Mouse (Mus musculus): Measurements from ENCODE around the gene Acap3. TPM values are rescaled to one million over a fixed set of nuclear protein-coding genes. Genes with fewer than 3 reads are reported as not detected.
A peak's percentile ranks its signal among the peaks of the same experiment; 100 is the strongest.

Gene Acap3
- polyA plus RNA-seq, 1 experiment, result 3.8 TPM

DNA sequence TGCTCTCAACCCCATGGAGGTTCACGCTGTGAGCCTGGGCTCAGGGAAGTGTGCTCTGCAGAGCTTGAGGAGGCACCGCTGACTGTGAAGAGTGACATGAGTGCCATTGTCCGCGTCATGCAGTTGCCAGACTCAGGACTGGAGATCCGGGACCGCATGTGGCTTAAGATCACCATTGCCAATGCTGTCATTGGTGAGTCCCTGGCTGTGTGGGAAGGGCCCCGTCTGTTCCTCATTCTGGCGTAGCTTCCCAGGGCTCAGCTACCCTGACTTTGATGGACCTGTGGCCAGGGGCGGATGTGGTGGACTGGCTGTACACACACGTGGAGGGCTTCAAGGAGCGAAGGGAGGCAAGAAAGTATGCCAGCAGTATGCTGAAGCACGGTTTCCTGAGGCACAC, 35.6 kb upstream of the Acap3 start:
- no peak for TF ChIP-seq CTCF (IDR thresholded peaks at IDR 0.05; ENCODE audit: low read depth, low read length)
- no peak for TF ChIP-seq EP300 (IDR thresholded peaks at IDR 0.05; ENCODE audit: insufficient read depth, low read depth, low read length)
- no peak for TF ChIP-seq POLR2A (IDR thresholded peaks at IDR 0.05; ENCODE audit: insufficient read depth, low read length)

DNA sequence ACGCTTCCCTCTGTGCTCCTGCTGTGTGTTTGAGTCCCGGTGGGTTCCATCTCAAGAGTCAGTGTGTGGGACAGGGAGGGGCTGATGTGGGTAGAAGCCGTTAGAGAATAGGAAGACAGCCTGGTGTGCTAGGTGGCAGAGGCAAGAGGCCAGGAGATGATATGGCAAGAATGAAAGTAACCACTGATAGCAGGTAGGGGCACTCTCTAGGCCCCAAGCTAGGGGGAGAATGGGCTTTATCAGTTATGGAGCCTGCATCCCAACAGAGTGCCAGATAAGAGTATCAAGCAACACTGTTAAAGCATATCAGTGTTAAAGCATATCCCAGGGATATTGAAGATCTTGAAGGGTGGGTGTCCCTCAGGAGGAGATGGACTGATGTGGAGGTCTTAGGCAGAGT, 34.7 kb upstream of the Acap3 start:
- no peak overlapping the region for H3K4me3 ChIP-seq (ENCODE audit: low read depth, low read length)
- H3K9me3 ChIP-seq (replicated peaks; ENCODE audit: control insufficient read depth, insufficient read depth, low read length, poor library complexity, severe bottlenecking), result no peaks in the 10 kb centered on the region
- H3K27ac ChIP-seq (ENCODE audit: insufficient read depth, low read length), result no peak overlapping the region
- no peaks in the 10 kb centered on the region for H3K27me3 ChIP-seq (ENCODE audit: control insufficient read depth, insufficient read depth, low read length, poor library complexity, severe bottlenecking)
- H3K4me1 ChIP-seq (ENCODE audit: control insufficient read depth, insufficient read depth, low read length), result no peaks in the 10 kb centered on the region
- no peak for TF ChIP-seq CTCF (IDR thresholded peaks at IDR 0.05; ENCODE audit: low read depth, low read length)
- TF ChIP-seq POLR2A (IDR thresholded peaks at IDR 0.05; ENCODE audit: insufficient read depth, low read length), result no peak
- TF ChIP-seq EP300 (IDR thresholded peaks at IDR 0.05; ENCODE audit: insufficient read depth, low read depth, low read length), result no peak
- H3K9ac ChIP-seq (ENCODE audit: low read depth, poor library complexity, severe bottlenecking), result no peak overlapping the region
- H3K36me3 ChIP-seq (ENCODE audit: control insufficient read depth, insufficient read depth, low read length, poor library complexity, severe bottlenecking), result no peaks in the 10 kb centered on the region

More for the DNA sequence above, 35.6 kb upstream of the Acap3 start:
- no peaks in the 10 kb centered on the region for H3K9me3 ChIP-seq (replicated peaks; ENCODE audit: control insufficient read depth, insufficient read depth, low read length, poor library complexity, severe bottlenecking)
- no peak overlapping the region for H3K27ac ChIP-seq (ENCODE audit: insufficient read depth, low read length)
- H3K9ac ChIP-seq (ENCODE audit: low read depth, poor library complexity, severe bottlenecking), result no peak overlapping the region
- H3K4me1 ChIP-seq (ENCODE audit: control insufficient read depth, insufficient read depth, low read length), result no peaks in the 10 kb centered on the region
- H3K27me3 ChIP-seq (ENCODE audit: control insufficient read depth, insufficient read depth, low read length, poor library complexity, severe bottlenecking), result no peaks in the 10 kb centered on the region
- H3K4me3 ChIP-seq (ENCODE audit: low read depth, low read length), result no peak overlapping the region
- H3K36me3 ChIP-seq (ENCODE audit: control insufficient read depth, insufficient read depth, low read length, poor library complexity, severe bottlenecking), result no peaks in the 10 kb centered on the region

DNA sequence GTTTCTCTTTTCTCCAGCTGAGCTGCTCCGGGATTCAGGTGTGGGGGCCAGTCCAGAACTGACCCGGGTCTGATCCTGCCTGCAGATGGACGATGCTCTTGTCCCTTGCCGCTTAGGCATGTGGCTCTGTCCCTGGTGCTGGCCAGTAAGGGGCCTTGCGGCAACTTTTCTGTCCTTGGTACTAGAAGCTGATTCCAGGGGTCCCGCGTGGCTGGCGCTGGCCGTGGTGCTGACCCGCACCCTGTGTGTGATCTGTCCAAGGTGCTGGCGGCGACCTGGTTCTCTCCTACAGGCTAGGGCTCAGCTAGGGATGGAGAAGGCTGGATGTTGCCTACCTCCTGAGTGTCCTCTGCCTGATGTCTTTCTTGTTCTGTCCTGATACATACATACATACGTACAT, 32.3 kb upstream of the Acap3 start:
- no peaks in the 10 kb centered on the region for H3K36me3 ChIP-seq (ENCODE audit: control insufficient read depth, insufficient read depth, low read length, poor library complexity, severe bottlenecking)
- no peak overlapping the region for H3K9ac ChIP-seq (ENCODE audit: low read depth, poor library complexity, severe bottlenecking)
- H3K4me1 ChIP-seq (ENCODE audit: control insufficient read depth, insufficient read depth, low read length), result no peaks in the 10 kb centered on the region
- no peaks in the 10 kb centered on the region for H3K9me3 ChIP-seq (replicated peaks; ENCODE audit: control insufficient read depth, insufficient read depth, low read length, poor library complexity, severe bottlenecking)
- H3K27me3 ChIP-seq (ENCODE audit: control insufficient read depth, insufficient read depth, low read length, poor library complexity, severe bottlenecking), result no peaks in the 10 kb centered on the region
- H3K27ac ChIP-seq (ENCODE audit: insufficient read depth, low read length), result no peak overlapping the region
- TF ChIP-seq CTCF (IDR thresholded peaks at IDR 0.05; ENCODE audit: low read depth, low read length) (no peak), POLR2A (IDR thresholded peaks at IDR 0.05; ENCODE audit: insufficient read depth, low read length) (no peak), EP300 (IDR thresholded peaks at IDR 0.05; ENCODE audit: insufficient read depth, low read depth, low read length) (peak; percentile 77; the same call in 1 of the 2 replicates)
- H3K4me3 ChIP-seq (ENCODE audit: low read depth, low read length), result no peak overlapping the region

DNA sequence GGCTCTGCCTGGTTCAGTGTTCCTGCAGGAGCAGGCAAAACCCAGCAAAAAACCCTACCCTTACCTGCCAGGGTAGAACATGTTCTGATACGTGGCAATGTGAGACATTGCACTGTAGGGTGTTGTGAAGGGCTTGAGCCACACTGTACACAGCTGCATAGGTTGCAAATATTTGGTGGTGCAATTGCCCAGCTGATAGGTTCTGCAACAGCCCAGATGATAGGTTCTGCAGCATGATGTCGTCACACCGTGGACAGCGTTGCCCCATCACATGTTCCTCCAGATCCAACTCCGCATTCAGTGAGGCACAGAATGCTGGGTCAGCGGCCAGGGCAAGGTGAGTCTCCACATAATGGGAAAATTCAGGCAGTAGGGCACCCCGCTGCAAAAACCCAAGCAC, 29.8 kb upstream of the Acap3 start:
- TF ChIP-seq CTCF (IDR thresholded peaks at IDR 0.05; ENCODE audit: low read depth, low read length) (no peak), EP300 (IDR thresholded peaks at IDR 0.05; ENCODE audit: insufficient read depth, low read depth, low read length) (no peak), POLR2A (IDR thresholded peaks at IDR 0.05; ENCODE audit: insufficient read depth, low read length) (no peak)
- Histone ChIP-seq H3K36me3 (ENCODE audit: control insufficient read depth, insufficient read depth, low read length, poor library complexity, severe bottlenecking) (no peaks in the 10 kb centered on the region), H3K27me3 (ENCODE audit: control insufficient read depth, insufficient read depth, low read length, poor library complexity, severe bottlenecking) (no peaks in the 10 kb centered on the region)

DNA sequence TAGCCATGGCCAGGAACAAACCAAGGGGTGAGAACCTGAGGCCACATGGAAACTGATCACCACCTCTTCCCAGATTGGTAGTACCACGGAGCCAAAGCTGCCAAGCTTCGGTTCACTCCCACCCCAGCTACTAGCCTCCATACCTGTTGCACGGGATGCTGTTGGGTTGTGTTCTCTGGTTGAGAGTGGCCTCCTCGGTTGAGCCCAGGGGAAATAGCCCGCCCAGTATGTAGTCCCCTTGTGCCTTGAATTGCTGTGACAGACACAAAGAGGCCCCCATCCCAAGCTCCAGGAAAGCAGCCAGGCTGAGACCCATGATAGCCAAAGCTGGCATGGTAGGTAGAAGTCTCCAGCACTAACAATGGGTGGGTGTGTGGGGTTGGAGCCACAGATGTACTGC, 28.6 kb upstream of the Acap3 start, which contains the start of gene Tas1r3:
Gene Tas1r3, minus strand, starts transcription at position 362 of the 400 bp plus-strand sequence.
- no peak within 1 kb of the TSS for H3K27ac ChIP-seq (ENCODE audit: insufficient read depth, low read length)
- no peaks in the 10 kb centered on the region for H3K27me3 ChIP-seq (ENCODE audit: control insufficient read depth, insufficient read depth, low read length, poor library complexity, severe bottlenecking)
- no peaks in the 10 kb centered on the region for H3K4me1 ChIP-seq (ENCODE audit: control insufficient read depth, insufficient read depth, low read length)
- no peak for TF ChIP-seq EP300 (IDR thresholded peaks at IDR 0.05; ENCODE audit: insufficient read depth, low read depth, low read length)
- TF ChIP-seq POLR2A (IDR thresholded peaks at IDR 0.05; ENCODE audit: insufficient read depth, low read length), result no peak
- no peak within 1 kb of the TSS for H3K9ac ChIP-seq (ENCODE audit: low read depth, poor library complexity, severe bottlenecking)
- no peak within 1 kb of the TSS for H3K4me3 ChIP-seq (ENCODE audit: low read depth, low read length)
- H3K36me3 ChIP-seq (ENCODE audit: control insufficient read depth, insufficient read depth, low read length, poor library complexity, severe bottlenecking), result no peaks in the 10 kb centered on the region
- H3K9me3 ChIP-seq (replicated peaks; ENCODE audit: control insufficient read depth, insufficient read depth, low read length, poor library complexity, severe bottlenecking), result no peaks in the 10 kb centered on the region

More for the DNA sequence above, 29.8 kb upstream of the Acap3 start:
- Histone ChIP-seq H3K4me1 (ENCODE audit: control insufficient read depth, insufficient read depth, low read length) (no peaks in the 10 kb centered on the region), H3K27ac (ENCODE audit: insufficient read depth, low read length) (no peak overlapping the region), H3K9ac (ENCODE audit: low read depth, poor library complexity, severe bottlenecking) (no peak overlapping the region), H3K9me3 (replicated peaks; ENCODE audit: control insufficient read depth, insufficient read depth, low read length, poor library complexity, severe bottlenecking) (no peaks in the 10 kb centered on the region), H3K4me3 (ENCODE audit: low read depth, low read length) (no peak overlapping the region)

DNA sequence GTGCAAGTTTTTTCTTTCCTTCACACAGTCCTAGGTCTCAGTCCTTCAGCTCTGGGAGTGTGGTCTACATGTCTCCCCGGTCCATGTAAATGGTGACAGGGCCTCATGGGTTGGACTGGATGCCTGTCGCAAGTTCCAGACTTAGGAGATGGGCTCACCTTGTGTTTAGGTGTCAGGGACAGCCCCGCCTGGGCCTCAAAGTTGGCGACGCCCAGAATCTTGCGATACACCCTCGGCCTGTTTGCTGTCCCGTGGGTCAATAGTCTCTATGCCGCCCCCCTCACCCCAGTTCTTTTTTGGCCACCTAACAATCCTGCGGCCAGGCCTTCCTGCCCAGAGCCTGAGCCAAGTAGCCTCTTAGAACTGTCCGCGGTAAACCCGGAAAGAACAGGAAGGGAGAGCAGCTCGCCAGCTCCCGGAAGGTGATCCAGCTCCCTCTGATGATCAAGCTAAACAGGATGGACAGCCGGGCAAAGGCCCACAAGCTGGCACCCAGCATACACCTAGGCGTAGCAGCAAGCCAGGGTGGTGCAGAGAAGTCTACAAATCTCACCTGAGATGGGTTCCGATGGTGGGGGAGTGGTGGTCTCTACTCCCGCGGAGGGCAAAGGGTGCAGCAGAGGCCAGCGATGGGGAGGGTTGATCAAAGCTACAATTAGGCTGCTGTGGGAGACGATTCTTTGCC, 22.9 kb upstream of the Acap3 start:
- peaks cover 12% of the 10 kb centered on the region for H3K36me3 ChIP-seq (ENCODE audit: control insufficient read depth, insufficient read depth, low read length, poor library complexity, severe bottlenecking)
- H3K4me3 ChIP-seq (ENCODE audit: low read depth, low read length), result peak overlapping the region; percentile 95
- no peaks in the 10 kb centered on the region for H3K9me3 ChIP-seq (replicated peaks; ENCODE audit: control insufficient read depth, insufficient read depth, low read length, poor library complexity, severe bottlenecking)
- H3K27ac ChIP-seq (ENCODE audit: insufficient read depth, low read length), result no peak overlapping the region
- peak overlapping the region; percentile 68 for H3K9ac ChIP-seq (ENCODE audit: low read depth, poor library complexity, severe bottlenecking)
- TF ChIP-seq CTCF (IDR thresholded peaks at IDR 0.05; ENCODE audit: low read depth, low read length) (no peak), EP300 (IDR thresholded peaks at IDR 0.05; ENCODE audit: insufficient read depth, low read depth, low read length) (no peak), POLR2A (IDR thresholded peaks at IDR 0.05; ENCODE audit: insufficient read depth, low read length) (no peak)
- no peaks in the 10 kb centered on the region for H3K27me3 ChIP-seq (ENCODE audit: control insufficient read depth, insufficient read depth, low read length, poor library complexity, severe bottlenecking)
- H3K4me1 ChIP-seq (ENCODE audit: control insufficient read depth, insufficient read depth, low read length), result no peaks in the 10 kb centered on the region
